Mouse (Mus musculus) small intestine, adult 2 months (tissue): ENCODE measurements around the gene Kmt2d. TPM values are rescaled to one million over a fixed set of nuclear protein-coding genes. Genes with fewer than 3 reads are reported as not detected.

Experiments
- H3K27ac ChIP-seq: fragments of 200-500 bp; 2 replicates; pipeline ENCODE4 v1.5.1; 2012; ENCODE audit warnings: low read depth, low read length, control low read depth, inconsistent platforms; ENCODE audit not compliant: insufficient read depth
- H3K27me3 ChIP-seq: fragments of 200-500 bp; 2 replicates; pipeline ENCODE4 v1.6.1; 2012; ENCODE audit warnings: mild to moderate bottlenecking, moderate library complexity, low read length, inconsistent platforms; ENCODE audit not compliant: control insufficient read depth, insufficient read depth
- H3K36me3 ChIP-seq: fragments of 200-500 bp; 2 replicates; pipeline ENCODE4 v1.6.1; 2012; ENCODE audit warnings: mild to moderate bottlenecking, low read length, control low read depth, inconsistent platforms; ENCODE audit not compliant: control insufficient read depth, insufficient read depth
- H3K4me1 ChIP-seq: fragments of 200-500 bp; 2 replicates; pipeline ENCODE4 v1.6.1; 2012; ENCODE audit warnings: low read length, inconsistent platforms, mixed read lengths; ENCODE audit not compliant: control insufficient read depth, insufficient read depth, insufficient read length
- H3K4me3 ChIP-seq: fragments of 200-500 bp; 2 replicates; pipeline ENCODE4 v1.5.1; 2012; ENCODE audit warnings: low read depth, mild to moderate bottlenecking, control low read depth, inconsistent platforms, low read length, moderate library complexity
- CTCF ChIP-seq: fragments of 200-500 bp; IDR thresholded peaks from 2 replicates; pipeline ENCODE4 v1.5.1; 2012; ENCODE audit warnings: low read depth, mild to moderate bottlenecking, control low read depth, inconsistent platforms, low read length, moderate library complexity, mixed read lengths; ENCODE audit not compliant: insufficient replicate concordance, insufficient read length; ENCODE audit errors: extremely low read depth
- POLR2A ChIP-seq: fragments of 200-500 bp; IDR thresholded peaks from 2 replicates; pipeline ENCODE4 v1.6.1; 2012; ENCODE audit warnings: low read depth, mild to moderate bottlenecking, control low read depth, inconsistent platforms, low read length, moderate library complexity
- WGBS: fragments of 180-500 bp; shearing (Covaris S2); methylation state at CpG from one replicate; pipeline ENCODE4 v1.1.7; 2018; 5-methylcytosine and 5-hydroxymethylcytosine counted together
- polyA plus RNA-seq: library from polyadenylated mRNA; depleted of rRNA; stranded (reverse); fragments of >200 nt; gene quantifications from 2 replicates; pipeline ENCODE4 v1.2.3, GENCODE M21; 2012

Gene Kmt2d
- polyA plus RNA-seq, 1 experiment, result 36.2 TPM

- Histone ChIP-seq H3K4me3 (peak overlapping the region; percentile 98), H3K27me3 (no peaks in the 10 kb centered on the region), H3K36me3 (peaks cover 14% of the 10 kb centered on the region), H3K27ac (peak overlapping the region; percentile 98), H3K4me1 (peaks cover 11% of the 10 kb centered on the region)
- TF ChIP-seq POLR2A (no peak), CTCF (no peak)
- WGBS, result under 1% methylated on average over 16 of the region's 16 CpGs
Observed at GRCm38 (mm10) chr15:98870179-98871069, 580 bp downstream of the Kmt2d start.

GRCm38 (mm10) chr15:98869342-98870178 lies 1.4 kb downstream of the Kmt2d start:
- Histone ChIP-seq H3K4me3 (peak overlapping the region; percentile 98), H3K4me1 (peaks cover 11% of the 10 kb centered on the region), H3K36me3 (peaks cover 22% of the 10 kb centered on the region), H3K27ac (0 out of 2 replicates have a peak overlapping the region, but pooled peaks have one; percentile 3), H3K27me3 (no peaks in the 10 kb centered on the region)
- TF ChIP-seq CTCF, result no peak
- no peak for TF ChIP-seq POLR2A
- WGBS, result 3% methylated on average over 8 of the region's 8 CpGs

GRCm38 (mm10) chr15:98868346-98869063 lies 2.5 kb downstream of the Kmt2d start:
- no peak overlapping the region; the same call in 1 of the 2 replicates for H3K27ac ChIP-seq
- TF ChIP-seq POLR2A, result no peak
- TF ChIP-seq CTCF, result no peak
- 33% methylated on average over 11 of the region's 11 CpGs for WGBS
- peaks cover 11% of the 10 kb centered on the region for H3K4me1 ChIP-seq
- H3K4me3 ChIP-seq, result peak overlapping the region; percentile 98
- H3K36me3 ChIP-seq, result peaks cover 33% of the 10 kb centered on the region
- H3K27me3 ChIP-seq, result no peaks in the 10 kb centered on the region

GRCm38 (mm10) chr15:98867321-98867720 lies 3.7 kb downstream of the Kmt2d start:
- WGBS, result 30% methylated on average over 6 of the region's 6 CpGs
- no peak for TF ChIP-seq CTCF
- TF ChIP-seq POLR2A, result no peak
- no peak overlapping the region for H3K27ac ChIP-seq
- H3K36me3 ChIP-seq, result peaks cover 45% of the 10 kb centered on the region
- H3K4me3 ChIP-seq, result no peak overlapping the region
- peaks cover 11% of the 10 kb centered on the region for H3K4me1 ChIP-seq
- H3K27me3 ChIP-seq, result no peaks in the 10 kb centered on the region

- Histone ChIP-seq H3K27ac (no peak overlapping the region), H3K4me1 (peaks cover 11% of the 10 kb centered on the region), H3K36me3 (peaks cover 53% of the 10 kb centered on the region), H3K4me3 (no peak overlapping the region), H3K27me3 (no peaks in the 10 kb centered on the region)
- WGBS, result 82% methylated on average over 5 of the region's 5 CpGs
- TF ChIP-seq POLR2A (no peak), CTCF (no peak)
Observed at GRCm38 (mm10) chr15:98866501-98866900, 4.5 kb downstream of the Kmt2d start.

- Histone ChIP-seq H3K4me1 (peaks cover 11% of the 10 kb centered on the region), H3K4me3 (no peak overlapping the region), H3K27me3 (no peaks in the 10 kb centered on the region), H3K36me3 (peaks cover 60% of the 10 kb centered on the region), H3K27ac (no peak overlapping the region)
- WGBS, result 98% methylated on average over 8 of the region's 8 CpGs
- TF ChIP-seq POLR2A (no peak), CTCF (no peak)
Observed at GRCm38 (mm10) chr15:98865771-98866170, 5.2 kb downstream of the Kmt2d start.

GRCm38 (mm10) chr15:98864951-98865350 lies 6.1 kb downstream of the Kmt2d start:
- WGBS, result 96% methylated on average over 6 of the region's 6 CpGs
- Histone ChIP-seq H3K27ac (no peak overlapping the region), H3K4me3 (no peak overlapping the region), H3K4me1 (peaks cover 11% of the 10 kb centered on the region), H3K27me3 (no peaks in the 10 kb centered on the region), H3K36me3 (peaks cover 68% of the 10 kb centered on the region)
- no peak for TF ChIP-seq POLR2A
